Mouse (Mus musculus): ENCODE measurements around the gene Gm49320. TPM values are rescaled to one million over a fixed set of nuclear protein-coding genes. Genes with fewer than 3 reads are reported as not detected.
A peak's percentile ranks its signal among the peaks of the same experiment; 100 is the strongest.

Gene Gm49320
- polyA plus RNA-seq, 1 experiment from 2014 or later: 0.97 TPM

- H3K27me3 ChIP-seq (ENCODE audit: insufficient read depth, low read length): no peaks in the 10 kb centered on the region
- 51% methylated on average over 4 of the region's 4 CpGs for WGBS
- peaks cover 11% of the 10 kb centered on the region; the same call in 1 of the 2 replicates for H3K4me1 ChIP-seq (replicated peaks; ENCODE audit: insufficient read depth, low read length)
- TF ChIP-seq CTCF (IDR thresholded peaks at IDR 0.05; ENCODE audit: low read depth): no peak
- H3K36me3 ChIP-seq (ENCODE audit: insufficient read depth, low read length): peaks cover 23% of the 10 kb centered on the region
- ATAC-seq (replicated peaks; ENCODE audit: low FRiP score, low read depth): no peak
- DNase-seq (ENCODE audit: low spot score): no peak
- H3K9me3 ChIP-seq (replicated peaks; ENCODE audit: low read length): no peaks in the 10 kb centered on the region
- no peak overlapping the region for H3K4me3 ChIP-seq (replicated peaks; ENCODE audit: low read depth, low read length)
- H3K27ac ChIP-seq: no peak overlapping the region
- no peak overlapping the region for H3K9ac ChIP-seq (ENCODE audit: low read depth, low read length)
- H3K4me2 ChIP-seq (ENCODE audit: low read length): no peak overlapping the region
Measured at GRCm38 (mm10) chr8:4256911-4257310, 18.2 kb downstream of the Gm49320 start.

GRCm38 (mm10) chr8:4257350-4257749 is 18.7 kb downstream of the Gm49320 start:
- Histone ChIP-seq H3K27ac (no peak overlapping the region), H3K9ac (ENCODE audit: low read depth, low read length) (no peak overlapping the region), H3K4me2 (ENCODE audit: low read length) (no peak overlapping the region), H3K27me3 (ENCODE audit: insufficient read depth, low read length) (no peaks in the 10 kb centered on the region), H3K9me3 (replicated peaks; ENCODE audit: low read length) (no peaks in the 10 kb centered on the region), H3K36me3 (ENCODE audit: insufficient read depth, low read length) (peaks cover 27% of the 10 kb centered on the region), H3K4me3 (replicated peaks; ENCODE audit: low read depth, low read length) (no peak overlapping the region), H3K4me1 (replicated peaks; ENCODE audit: insufficient read depth, low read length) (peaks cover 10% of the 10 kb centered on the region; the same call in 1 of the 2 replicates)
- no peak for ATAC-seq (replicated peaks; ENCODE audit: low FRiP score, low read depth)
- DNase-seq (ENCODE audit: low spot score): no peak
- no peak for TF ChIP-seq CTCF (IDR thresholded peaks at IDR 0.05; ENCODE audit: low read depth)
- WGBS: 80% methylated on average over 4 of the region's 4 CpGs

GRCm38 (mm10) chr8:4258233-4258632 is 19.6 kb downstream of the Gm49320 start:
- H3K4me2 ChIP-seq (ENCODE audit: low read length): peak overlapping the region; percentile 75
- no peaks in the 10 kb centered on the region for H3K9me3 ChIP-seq (replicated peaks; ENCODE audit: low read length)
- DNase-seq (ENCODE audit: low spot score): peak; percentile 81
- TF ChIP-seq CTCF (IDR thresholded peaks at IDR 0.05; ENCODE audit: low read depth): peak; percentile 89
- no peaks in the 10 kb centered on the region for H3K27me3 ChIP-seq (ENCODE audit: insufficient read depth, low read length)
- peak overlapping the region; percentile 74 for H3K9ac ChIP-seq (ENCODE audit: low read depth, low read length)
- 3% methylated on average over 35 of the region's 35 CpGs for WGBS
- peaks cover 7% of the 10 kb centered on the region; the same call in 1 of the 2 replicates for H3K4me1 ChIP-seq (replicated peaks; ENCODE audit: insufficient read depth, low read length)
- peaks cover 30% of the 10 kb centered on the region for H3K36me3 ChIP-seq (ENCODE audit: insufficient read depth, low read length)
- H3K27ac ChIP-seq: peak overlapping the region; percentile 47; the same call in 1 of the 2 replicates
- peak overlapping the region; percentile 72 for H3K4me3 ChIP-seq (replicated peaks; ENCODE audit: low read depth, low read length)
- peak; percentile 52 for ATAC-seq (replicated peaks; ENCODE audit: low FRiP score, low read depth)

- no peaks in the 10 kb centered on the region for H3K27me3 ChIP-seq (ENCODE audit: insufficient read depth, low read length)
- no peak for TF ChIP-seq CTCF (IDR thresholded peaks at IDR 0.05; ENCODE audit: low read depth)
- peak overlapping the region; percentile 72 for H3K4me3 ChIP-seq (replicated peaks; ENCODE audit: low read depth, low read length)
- H3K4me2 ChIP-seq (ENCODE audit: low read length): peak overlapping the region; percentile 75
- peaks cover 7% of the 10 kb centered on the region; the same call in 1 of the 2 replicates for H3K4me1 ChIP-seq (replicated peaks; ENCODE audit: insufficient read depth, low read length)
- H3K36me3 ChIP-seq (ENCODE audit: insufficient read depth, low read length): peaks cover 34% of the 10 kb centered on the region
- peak; percentile 71 for ATAC-seq (replicated peaks; ENCODE audit: low FRiP score, low read depth)
- peak overlapping the region; percentile 47; the same call in 1 of the 2 replicates for H3K27ac ChIP-seq
- DNase-seq (ENCODE audit: low spot score): no peak
- H3K9me3 ChIP-seq (replicated peaks; ENCODE audit: low read length): no peaks in the 10 kb centered on the region
- 1% methylated on average over 32 of the region's 32 CpGs for WGBS
- H3K9ac ChIP-seq (ENCODE audit: low read depth, low read length): peak overlapping the region; percentile 74
Measured at GRCm38 (mm10) chr8:4258678-4259077, 20.0 kb downstream of the Gm49320 start.

- peaks cover 35% of the 10 kb centered on the region for H3K36me3 ChIP-seq (ENCODE audit: insufficient read depth, low read length)
- peak within 1 kb of the TSS; percentile 47; the same call in 1 of the 2 replicates for H3K27ac ChIP-seq
- DNase-seq (ENCODE audit: low spot score) (peak; percentile 95), ATAC-seq (replicated peaks; ENCODE audit: low FRiP score, low read depth) (peak; percentile 92)
- no peaks in the 10 kb centered on the region for H3K9me3 ChIP-seq (replicated peaks; ENCODE audit: low read length)
- 0 out of 2 replicates have a peak, but pooled peaks have one; percentile 4 for TF ChIP-seq CTCF (IDR thresholded peaks at IDR 0.05; ENCODE audit: low read depth)
- peaks cover 5% of the 10 kb centered on the region; the same call in 1 of the 2 replicates for H3K4me1 ChIP-seq (replicated peaks; ENCODE audit: insufficient read depth, low read length)
- H3K4me2 ChIP-seq (ENCODE audit: low read length): peak within 1 kb of the TSS; percentile 75
- H3K9ac ChIP-seq (ENCODE audit: low read depth, low read length): peak within 1 kb of the TSS; percentile 74
- no peaks in the 10 kb centered on the region for H3K27me3 ChIP-seq (ENCODE audit: insufficient read depth, low read length)
- 5% methylated on average over 32 of the region's 33 CpGs for WGBS
- H3K4me3 ChIP-seq (replicated peaks; ENCODE audit: low read depth, low read length): peak within 1 kb of the TSS; percentile 72
Measured at GRCm38 (mm10) chr8:4259125-4259804, 20.6 kb downstream of the Gm49320 start, which contains the start of gene Ctxn1. Ctxn1 (minus strand) TSS chr8:4259274.

GRCm38 (mm10) chr8:4259805-4260170 is 21.1 kb downstream of the Gm49320 start:
- Histone ChIP-seq H3K4me1 (replicated peaks; ENCODE audit: insufficient read depth, low read length) (0 out of 2 replicates have a peak, but pooled peaks cover 4% of the 10 kb centered on the region), H3K4me2 (ENCODE audit: low read length) (no peak overlapping the region), H3K9me3 (replicated peaks; ENCODE audit: low read length) (no peaks in the 10 kb centered on the region), H3K27me3 (ENCODE audit: insufficient read depth, low read length) (no peaks in the 10 kb centered on the region), H3K36me3 (ENCODE audit: insufficient read depth, low read length) (peaks cover 36% of the 10 kb centered on the region), H3K9ac (ENCODE audit: low read depth, low read length) (0 out of 2 replicates have a peak overlapping the region, but pooled peaks have one; percentile 2), H3K4me3 (replicated peaks; ENCODE audit: low read depth, low read length) (no peak overlapping the region), H3K27ac (no peak overlapping the region)
- ATAC-seq (replicated peaks; ENCODE audit: low FRiP score, low read depth) (no peak), DNase-seq (ENCODE audit: low spot score) (no peak)
- 76% methylated on average over 4 of the region's 4 CpGs for WGBS
- no peak for TF ChIP-seq CTCF (IDR thresholded peaks at IDR 0.05; ENCODE audit: low read depth)

Measured in kidney, postnatal 0 days (tissue).